Mouse (Mus musculus) 3134 (cell line): ENCODE data around the gene Acot11.
"Not testable (repeated sequence)": the region's sequence is repeated elsewhere in the genome, so short reads cannot be mapped to it uniquely, and the experiment has no call there.

Source experiments
- DNase-seq: peaks from one replicate; pipeline ENCODE4 v3.0.0-alpha.2; 2011; ENCODE audit warnings: low spot score; ENCODE audit not compliant: insufficient read length; ENCODE audit errors: extremely low read depth

Acot11 gene

GRCm38 (mm10) chr4:106811162-106811561 is 6.4 kb upstream of the Acot11 start:
- no peak for DNase-seq

- no peak for DNase-seq
These were observed 5.2 kb upstream of the Acot11 start for GRCm38 (mm10) chr4:106810039-106810438.

- DNase-seq: no peak
These were observed 2.5 kb upstream of the Acot11 start for GRCm38 (mm10) chr4:106807287-106807686.

- no peak for DNase-seq
These were observed 1.1 kb upstream of the Acot11 start for GRCm38 (mm10) chr4:106805890-106806289.

DNA sequence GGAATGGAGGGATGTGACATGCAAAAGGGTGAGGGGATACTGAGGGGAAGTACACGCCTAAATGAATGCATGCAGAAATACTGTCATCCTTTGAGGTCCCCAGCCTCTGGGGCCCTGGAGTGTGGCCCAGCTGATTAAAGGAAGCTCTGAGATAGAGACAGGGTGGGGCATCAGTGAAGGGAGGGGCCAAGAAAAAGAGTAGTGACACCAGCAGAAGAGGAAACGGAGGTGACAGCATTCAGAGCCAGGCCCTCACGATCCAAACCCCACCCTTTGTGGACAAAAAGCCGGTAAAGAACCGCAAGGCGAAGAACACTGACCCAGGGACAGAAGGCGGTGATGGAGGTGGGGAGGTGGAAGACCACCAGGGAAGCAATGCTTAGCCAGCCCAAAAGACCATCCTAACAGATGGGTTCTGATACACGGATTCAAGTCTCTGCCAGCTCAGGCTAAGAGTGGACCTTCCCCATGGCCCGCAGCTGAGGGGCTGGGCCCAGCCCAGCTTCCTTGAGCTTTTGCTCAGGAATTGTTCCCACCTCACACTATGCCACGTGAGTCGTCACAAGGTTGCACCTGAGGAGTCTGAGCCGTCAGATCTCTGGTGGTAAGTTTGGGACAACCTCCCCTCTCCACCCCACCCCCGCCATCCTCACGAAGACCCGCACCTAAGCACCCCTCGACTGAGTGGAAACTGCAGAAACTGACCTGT is 443 bp downstream of the Acot11 start:
- DNase-seq: no peak

- no peak for DNase-seq
These were observed 1.0 kb downstream of the Acot11 start for GRCm38 (mm10) chr4:106803781-106804180.

- DNase-seq: peak; percentile 75
These were observed 4.9 kb downstream of the Acot11 start for GRCm38 (mm10) chr4:106799772-106800336.

DNA sequence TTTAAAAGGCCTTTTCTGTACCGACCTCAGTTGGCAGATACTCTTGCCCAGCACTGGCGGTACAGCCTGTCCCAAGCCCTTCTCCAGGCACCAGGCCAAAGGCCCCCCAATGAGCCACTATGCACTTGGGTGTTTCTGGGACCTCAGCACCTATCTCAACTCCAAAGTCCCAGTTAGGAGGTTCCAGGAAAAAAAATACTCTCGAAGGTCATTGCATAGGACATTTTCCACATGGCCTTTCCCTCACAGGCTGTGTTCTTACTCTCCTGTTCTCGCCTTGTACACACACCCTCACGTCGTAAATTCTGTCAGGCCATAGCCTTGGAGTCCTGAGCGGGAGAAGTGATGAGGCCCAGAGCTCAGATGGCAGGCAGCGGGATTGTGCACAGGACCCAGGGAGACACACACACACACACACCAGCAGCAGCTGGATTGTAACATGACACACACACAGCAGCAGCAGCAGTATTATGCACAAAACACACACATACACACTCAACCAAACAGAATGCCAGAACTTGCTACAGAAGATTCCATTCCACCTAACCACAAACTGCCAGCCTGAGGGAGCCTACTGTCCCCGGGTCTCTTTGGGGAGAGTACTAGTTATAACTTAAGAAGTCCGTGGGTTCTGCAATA is 5.8 kb downstream of the Acot11 start:
- peak; percentile 35 for DNase-seq

- DNase-seq: no peak
These were observed 9.5 kb downstream of the Acot11 start for GRCm38 (mm10) chr4:106795289-106795688.

GRCm38 (mm10) chr4:106794247-106794646 is 10.6 kb downstream of the Acot11 start:
- DNase-seq: no peak

- DNase-seq: not testable (repeated sequence)
These were observed 11.0 kb downstream of the Acot11 start for GRCm38 (mm10) chr4:106793826-106794225.

DNA sequence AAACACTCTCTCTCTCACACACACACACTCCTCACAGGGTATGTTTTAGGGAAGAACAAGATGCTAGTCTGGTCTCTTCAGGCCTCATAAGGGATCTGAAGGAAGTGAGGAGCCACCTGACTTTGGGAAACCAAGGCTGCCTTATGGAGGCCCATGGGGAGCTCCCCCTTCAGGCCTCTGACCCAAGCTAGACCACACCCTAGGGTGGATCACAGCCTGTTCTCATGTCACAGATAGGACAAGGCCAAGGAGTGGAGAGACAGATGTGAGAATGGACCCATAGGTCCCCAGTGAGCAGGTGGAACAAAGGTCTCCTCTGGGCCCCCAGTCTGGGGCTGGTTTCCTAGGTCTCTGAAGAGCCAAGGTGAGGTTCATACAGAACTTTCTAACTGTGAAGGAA is 12.5 kb downstream of the Acot11 start:
- DNase-seq: no peak

DNA sequence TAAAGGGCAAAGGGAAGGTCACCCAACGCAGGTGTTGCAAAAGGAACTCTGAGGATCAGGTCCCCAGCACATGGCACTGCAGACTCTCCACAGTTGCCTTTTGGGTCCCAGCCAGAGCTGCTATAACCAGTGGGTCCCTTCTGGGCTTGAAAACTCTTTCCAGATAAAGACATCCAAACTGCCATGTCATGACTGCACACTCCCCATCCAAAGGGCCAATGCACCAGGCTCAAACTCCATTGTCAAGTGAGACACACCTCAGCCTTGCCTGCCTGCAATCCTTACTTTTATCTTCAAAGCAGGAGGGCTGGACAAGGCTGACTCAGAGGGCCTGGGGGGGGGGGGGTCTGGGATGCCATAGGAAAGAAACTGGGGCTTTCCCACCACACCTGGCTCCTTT is 13.9 kb downstream of the Acot11 start:
- no peak for DNase-seq

- not testable (repeated sequence) for DNase-seq
These were observed 14.6 kb downstream of the Acot11 start for GRCm38 (mm10) chr4:106790218-106790617.

- DNase-seq: no peak
These were observed 15.1 kb downstream of the Acot11 start for GRCm38 (mm10) chr4:106789705-106790104.

- no peak for DNase-seq
These were observed 16.2 kb downstream of the Acot11 start for GRCm38 (mm10) chr4:106788627-106789026.

GRCm38 (mm10) chr4:106787830-106788229 is 17.0 kb downstream of the Acot11 start:
- peak; percentile 54 for DNase-seq

DNA sequence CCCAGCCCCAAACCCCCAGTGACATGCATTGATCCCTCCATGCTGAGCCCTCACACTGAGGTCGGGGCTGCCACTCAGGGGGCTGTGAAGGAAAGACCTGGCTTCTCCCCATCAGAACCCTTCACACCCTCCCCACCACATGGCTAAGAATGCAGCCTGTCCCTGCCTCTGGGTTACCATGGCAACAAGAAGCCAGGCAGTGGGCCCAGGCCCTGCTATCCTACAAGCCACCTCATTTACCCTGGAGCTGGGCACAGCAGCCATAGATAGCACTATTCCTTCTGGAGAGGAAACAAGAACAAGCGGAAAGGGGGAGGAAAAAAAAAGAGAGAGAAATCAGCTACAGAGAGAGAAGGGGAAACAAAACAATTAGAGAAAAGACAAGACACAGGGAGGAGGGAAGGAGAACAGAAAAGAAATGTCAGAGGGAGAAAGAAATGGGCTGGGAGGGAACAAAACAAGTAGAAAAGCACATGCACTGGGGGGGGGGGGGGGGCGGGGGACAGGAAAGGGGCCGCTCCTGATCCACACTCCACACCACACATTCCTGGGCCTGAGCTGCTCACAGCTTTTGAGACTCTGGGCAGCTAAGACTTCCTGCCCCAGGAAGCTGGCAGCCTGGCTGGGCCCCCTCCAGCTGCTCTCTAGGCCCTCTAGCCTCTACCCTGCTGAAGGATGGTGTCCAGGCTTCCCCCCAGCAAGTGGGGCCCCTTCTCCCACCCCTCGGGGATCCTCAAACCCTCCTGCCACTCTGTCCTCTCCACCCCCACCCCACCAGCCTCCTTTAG is 18.9 kb downstream of the Acot11 start:
- DNase-seq: peak; percentile 51

- DNase-seq: no peak
These were observed 19.5 kb downstream of the Acot11 start for GRCm38 (mm10) chr4:106785345-106785744.

DNA sequence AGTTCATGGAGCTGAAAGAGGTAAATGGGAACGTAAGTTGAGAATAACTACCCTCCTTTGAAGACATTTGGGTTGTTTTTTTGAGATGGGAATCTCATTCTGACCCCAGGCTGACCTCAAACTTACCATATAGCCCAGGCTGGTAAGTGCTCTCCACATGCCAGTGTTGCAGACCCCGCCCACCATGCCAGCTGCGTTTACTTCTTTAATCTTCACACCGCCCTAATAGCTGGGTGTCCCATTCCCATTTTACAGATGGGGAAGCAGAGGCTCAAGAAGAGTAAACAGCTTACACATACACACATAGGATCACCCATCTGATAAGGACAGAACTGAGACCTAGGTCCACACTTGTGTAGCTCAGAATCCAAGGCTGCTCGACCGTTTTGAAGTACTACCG is 20.0 kb downstream of the Acot11 start:
- DNase-seq: no peak

- no peak for DNase-seq
These were observed 21.7 kb downstream of the Acot11 start for GRCm38 (mm10) chr4:106783137-106783536.
